Mouse (Mus musculus) hindlimb bud, embryonic 11.5 days (tissue): ENCODE results near the gene Rassf5.
"Not testable (repeated sequence)": the region's sequence is repeated elsewhere in the genome, so short reads cannot be mapped to it uniquely, and the experiment has no call there.

Experiments
- DNase-seq: peaks from one replicate; pipeline ENCODE4 v3.0.0-alpha.2; 2012; ENCODE audit warnings: low read depth, low spot score; ENCODE audit errors: extremely low spot score

Gene Rassf5

DNA sequence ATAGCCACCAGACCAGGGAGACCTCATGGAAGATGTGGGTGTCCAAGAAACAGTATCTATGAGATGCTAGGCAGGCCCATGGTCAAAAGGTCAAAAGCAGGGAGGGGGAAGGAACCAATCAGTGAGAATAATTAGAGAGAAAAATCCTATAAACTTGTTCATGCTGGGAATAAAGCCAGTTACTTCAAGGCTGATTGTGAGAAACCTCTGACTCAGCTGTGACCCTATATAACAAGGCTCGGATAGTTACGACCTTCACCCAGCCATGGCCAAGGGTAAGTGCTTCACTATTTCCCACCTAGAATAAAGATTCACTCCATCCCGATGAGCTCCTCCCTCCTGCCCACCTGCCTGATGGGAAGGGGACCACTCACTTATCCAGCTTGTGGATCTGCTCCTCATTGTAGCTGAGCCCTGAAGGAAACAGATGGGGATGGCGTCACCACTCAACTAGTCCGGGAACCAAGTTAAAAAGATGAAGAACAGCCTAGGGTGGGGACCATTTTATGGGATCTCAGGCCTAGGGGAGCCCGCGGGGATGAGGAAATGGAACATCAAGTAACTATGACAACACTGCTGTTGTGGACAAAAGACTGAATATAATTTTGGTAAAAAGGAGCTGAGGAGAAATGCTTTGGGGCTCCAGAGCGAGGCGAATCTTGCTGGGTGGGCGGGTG, 14.7 kb upstream of the Rassf5 start:
- DNase-seq: no peak

DNA sequence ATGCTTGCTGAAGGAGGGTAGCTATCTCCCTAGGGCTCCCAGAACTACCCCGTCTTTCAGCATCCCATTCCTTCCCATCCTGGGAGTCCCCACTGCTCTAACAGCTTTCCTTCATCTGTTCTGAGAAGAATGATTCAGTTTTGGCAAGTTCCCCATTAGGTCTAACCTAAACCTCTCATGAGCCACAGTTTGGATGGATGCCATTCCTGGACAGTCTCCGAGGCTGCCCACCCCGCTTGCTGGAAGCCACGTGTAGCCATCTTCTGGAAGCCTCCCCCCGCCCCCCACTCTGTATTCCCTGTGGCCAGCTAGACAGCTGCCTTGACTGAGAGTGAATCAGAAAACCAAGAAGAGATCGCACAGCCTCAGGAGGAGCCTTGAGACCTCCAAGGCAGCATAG, 12.2 kb upstream of the Rassf5 start:
- no peak for DNase-seq

DNA sequence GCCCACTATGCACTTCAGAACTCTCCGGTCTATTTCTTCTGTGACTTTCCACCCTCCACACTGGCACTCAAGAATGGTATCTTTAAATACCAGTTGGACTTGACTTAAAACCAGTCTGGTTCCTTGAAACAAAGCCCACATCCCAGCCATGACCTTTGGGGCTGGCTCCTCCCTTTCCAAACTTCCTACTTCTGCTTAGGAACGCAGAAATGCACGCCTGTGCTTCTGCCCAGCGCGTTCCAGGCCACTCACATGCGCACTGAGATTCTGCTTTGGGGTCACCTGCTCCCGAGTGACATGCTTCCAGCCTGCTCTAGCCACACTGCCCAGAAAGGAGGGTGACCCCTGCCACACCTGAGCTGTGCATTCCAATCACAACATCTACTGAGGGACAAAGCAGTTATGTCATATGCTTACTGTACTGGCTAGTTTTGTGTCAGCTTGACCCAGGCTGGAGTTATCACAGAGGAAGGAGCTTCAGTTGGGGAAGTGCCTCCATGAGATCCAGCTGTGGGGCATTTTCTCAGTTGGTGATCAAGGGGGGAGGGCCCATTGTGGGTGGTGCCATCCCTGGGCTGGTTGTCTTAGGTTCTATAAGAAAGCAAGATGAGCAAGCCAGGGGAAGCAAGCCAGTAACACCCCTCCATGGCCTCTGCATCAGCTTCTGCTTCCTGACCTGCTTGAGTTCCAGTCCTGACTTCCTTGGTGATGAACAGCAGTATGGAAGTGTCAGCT, 7.6 kb upstream of the Rassf5 start:
- not testable (repeated sequence) for DNase-seq

DNA sequence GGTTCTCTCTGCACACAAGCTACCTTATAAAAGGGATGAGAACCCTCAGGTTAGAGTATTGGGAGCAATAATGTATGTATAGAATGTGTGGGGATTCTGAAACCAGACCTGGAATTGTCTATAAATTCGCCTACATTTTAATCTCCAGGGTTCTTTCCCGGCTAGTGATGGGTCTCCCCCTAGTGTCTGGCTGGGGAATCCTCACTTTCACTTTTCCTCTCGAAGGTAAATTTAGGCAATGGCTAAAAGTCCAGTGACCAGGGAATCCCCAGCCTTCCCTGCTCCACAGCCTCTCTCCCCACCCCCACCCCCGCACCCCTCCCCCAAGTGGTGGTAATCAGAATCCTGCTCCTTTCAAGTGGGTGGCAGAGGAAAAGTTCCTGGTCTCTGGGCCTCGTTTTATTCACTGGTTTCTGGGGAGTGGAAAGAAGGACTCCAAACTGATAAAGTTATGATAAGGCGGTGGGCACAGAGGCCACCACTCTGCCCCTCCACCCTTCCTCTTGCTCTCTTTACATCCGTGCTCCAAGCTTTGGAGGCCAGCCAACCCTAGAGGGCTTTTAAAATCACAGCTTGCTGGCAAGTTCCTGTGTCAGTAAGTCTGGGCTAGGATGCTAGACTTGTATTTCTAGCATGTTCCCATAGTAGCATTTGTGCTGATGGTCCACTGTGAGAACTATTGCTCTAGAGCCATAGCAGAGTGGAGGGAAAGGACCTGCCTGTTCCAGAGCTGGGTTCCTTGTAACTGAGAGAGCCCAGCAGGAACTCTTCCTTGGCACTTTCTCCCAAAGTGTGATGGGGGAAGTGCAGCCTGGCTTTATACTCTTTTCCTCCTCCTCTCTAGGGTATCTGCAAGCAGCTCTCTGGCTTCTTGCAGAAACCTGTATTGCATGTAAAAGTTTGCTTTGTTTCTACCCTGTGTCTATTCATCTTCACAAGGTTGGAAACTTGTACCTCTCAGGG, 1.7 kb upstream of the Rassf5 start:
- peak; percentile 12 for DNase-seq

DNA sequence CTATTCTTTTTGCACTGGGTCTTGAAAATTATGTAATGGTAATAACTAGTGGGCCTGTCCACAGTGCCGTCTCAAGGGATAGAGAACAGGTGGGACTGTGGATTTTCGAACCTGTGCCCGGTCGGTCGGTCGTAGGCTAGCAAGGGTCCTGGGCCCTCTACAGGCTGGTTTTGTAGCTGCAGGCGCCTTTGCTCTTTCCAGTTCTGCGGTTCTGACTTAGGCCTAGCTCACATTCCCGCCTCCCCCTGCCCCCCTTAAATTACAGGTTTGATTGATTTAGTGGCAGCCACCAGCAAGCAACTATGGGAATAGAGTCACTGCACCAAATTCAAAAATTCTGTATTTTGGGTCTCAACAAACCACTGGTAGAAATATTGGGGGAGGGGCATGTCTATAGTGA, 868 bp upstream of the Rassf5 start:
- DNase-seq: no peak

DNA sequence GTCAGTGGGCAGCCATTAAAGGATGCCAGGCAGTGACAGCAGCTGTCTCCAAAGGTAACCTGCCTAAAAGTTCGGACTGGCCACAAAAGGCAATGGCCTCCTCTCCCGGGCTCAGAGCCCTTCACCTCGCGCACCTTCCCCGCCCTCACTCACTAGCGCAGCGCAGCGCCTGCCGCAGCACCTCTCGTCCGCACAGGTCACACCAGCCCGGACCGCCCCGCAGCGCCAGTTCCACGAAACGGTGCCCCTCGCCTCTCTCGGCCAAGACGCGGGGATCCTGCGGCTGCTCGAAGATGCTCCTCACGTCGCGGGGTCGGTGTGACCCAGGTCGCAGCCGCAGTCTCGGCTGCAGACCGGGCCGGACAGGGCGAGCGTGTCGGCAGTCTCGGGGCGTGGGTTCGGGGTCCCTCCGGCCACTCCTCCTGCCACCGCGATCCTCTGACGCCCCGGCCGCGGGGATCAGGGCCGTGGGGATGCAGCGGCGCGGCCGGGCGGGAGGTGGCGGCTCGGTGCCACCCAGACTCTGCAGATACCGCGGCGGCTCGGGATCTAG, 446 bp downstream of the Rassf5 start:
- DNase-seq: no peak

DNA sequence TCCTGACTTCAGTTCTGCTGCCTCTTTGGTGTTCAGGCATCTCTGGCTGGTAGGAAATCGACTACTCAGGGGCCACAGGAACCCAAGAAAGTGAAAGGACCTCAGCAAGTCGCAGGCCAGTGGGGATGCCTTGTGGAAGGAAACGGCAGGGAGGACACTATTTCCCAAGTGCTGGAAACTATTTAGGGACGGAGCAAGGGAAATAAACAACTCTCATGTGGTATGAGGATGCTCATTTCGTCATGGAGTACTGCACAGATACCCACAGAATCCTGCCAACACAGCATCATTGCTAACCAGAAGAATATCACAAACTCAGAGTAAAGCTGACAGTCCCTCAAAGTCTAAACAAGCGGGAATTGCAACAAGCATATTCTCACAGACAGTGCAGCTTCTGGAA, 2.1 kb downstream of the Rassf5 start:
- DNase-seq: no peak

DNA sequence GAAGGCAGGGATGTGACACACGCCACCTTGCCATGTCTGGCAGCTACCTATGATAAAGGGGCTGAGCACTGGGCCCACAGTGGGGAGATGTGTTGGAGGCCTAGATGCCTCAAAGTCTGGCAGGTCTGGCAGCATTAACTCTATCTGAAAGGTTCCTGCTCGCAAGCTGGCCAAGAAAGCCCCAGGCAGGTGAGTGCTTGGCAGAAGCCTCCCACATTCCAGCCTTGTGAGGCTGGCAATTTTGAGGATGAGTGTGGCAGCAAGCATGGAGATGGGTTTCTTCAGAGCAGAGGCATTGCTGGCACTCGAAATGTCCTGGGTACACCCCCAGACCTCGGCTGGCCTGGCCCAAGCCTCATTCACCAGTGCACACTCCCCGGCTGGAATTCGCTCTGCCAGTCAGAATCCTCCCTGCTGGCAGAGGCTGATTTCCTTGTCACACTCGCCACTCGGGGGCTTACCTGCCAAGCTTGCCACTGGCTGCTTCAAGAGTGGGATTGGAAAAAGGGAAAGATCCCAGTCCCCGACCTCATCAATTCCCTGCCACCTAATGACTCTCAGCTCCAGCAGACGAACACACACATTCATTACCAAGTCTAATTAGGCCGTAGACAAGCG, 5.4 kb downstream of the Rassf5 start:
- DNase-seq: no peak

DNA sequence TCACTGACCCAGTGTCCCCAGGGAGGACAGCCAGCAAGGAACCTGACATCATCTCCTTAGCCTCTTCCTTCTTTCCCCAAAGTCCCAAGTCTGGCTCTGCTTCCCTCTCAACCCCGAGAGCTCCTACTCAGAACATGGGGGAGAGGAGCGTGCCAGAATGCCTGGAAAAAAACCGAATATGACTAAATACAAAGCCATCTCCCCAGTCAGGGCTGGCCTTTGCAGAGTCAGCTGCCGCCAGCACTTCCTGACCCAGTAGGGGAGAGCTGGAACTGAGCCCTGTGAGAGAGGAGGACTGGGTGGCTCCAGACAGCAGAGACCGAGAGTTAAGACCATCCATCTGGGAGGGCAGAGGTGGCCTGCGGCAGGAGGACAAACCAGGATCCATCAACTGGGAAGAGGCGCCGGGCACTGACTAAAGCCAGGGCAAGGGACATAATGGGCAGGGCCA, 6.1 kb downstream of the Rassf5 start:
- no peak for DNase-seq

DNA sequence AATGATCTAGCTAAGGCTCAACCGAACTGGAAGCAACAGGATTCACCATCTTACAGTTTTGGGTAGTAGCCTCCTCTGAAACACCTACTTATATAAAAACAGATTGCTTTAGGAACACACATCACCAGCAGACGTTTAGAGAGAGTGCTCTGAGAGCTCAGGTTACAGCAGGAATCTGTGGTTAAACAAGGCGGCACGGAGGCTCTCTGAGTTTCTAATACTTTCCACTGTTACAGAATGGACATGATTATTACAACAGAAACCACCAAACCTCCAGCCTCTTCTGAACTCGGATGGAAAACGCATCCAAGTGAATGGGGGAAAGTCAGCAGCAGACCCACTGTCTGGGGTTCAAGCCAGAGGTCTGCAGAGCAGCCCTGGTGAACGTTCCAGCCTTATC, 9.0 kb downstream of the Rassf5 start:
- DNase-seq: no peak

DNA sequence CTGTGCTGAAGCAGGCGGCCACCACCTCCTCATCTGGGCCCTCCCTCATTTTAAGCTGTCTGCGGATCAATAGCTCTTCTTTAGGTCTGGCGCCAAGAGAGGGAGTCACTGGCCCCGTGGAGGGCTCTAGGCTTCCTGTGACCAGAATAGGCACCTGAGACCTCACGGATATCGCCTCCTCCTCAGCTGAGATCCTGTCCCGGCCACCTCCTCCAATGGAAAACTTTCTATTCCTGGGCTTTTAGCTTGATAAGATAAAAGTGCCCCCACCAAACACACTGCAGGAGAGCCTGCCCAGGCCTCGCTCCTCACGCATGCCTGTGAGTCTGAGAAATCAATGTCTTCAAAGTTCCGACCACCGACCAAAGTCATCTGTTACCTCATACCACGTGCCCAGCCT, 11.5 kb downstream of the Rassf5 start:
- no peak for DNase-seq

DNA sequence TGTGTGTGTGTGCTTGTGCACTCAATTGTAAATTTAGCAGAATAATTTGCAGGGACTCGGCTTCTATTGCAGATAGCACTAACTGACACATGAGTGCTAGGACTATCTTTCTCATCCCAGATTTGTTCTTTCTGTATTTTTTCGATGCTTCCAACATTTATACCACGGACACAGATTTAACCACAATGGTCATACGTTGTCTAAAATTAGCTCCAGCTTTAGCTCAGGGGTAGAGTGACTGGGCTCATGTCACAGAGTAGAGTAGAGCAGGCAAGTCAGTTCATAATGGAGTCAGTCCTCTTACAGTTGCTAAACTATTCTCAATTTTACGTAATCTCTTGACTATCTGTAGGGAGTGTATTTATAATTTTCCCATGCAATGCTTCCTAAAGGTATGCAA, 16.4 kb downstream of the Rassf5 start:
- no peak for DNase-seq

DNA sequence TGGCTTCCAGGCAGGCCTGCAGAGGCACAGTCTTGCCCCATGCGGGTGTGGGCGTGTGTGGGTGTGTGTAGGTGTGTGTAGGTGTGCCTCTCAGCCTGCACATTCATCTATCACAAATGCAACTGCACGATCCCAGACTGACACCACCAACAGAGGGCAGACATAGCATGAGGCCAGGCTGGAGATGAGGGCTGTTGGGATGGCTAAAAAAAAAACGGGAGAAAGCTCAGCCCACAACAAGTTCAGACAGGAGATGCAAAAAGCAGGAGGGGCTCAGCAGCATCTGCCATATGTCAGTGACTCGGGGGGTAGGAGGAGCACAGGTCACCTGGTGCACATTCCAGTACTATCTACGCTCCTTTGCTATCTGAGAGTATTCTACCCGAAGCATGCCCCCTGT, 16.8 kb downstream of the Rassf5 start:
- DNase-seq: no peak

DNA sequence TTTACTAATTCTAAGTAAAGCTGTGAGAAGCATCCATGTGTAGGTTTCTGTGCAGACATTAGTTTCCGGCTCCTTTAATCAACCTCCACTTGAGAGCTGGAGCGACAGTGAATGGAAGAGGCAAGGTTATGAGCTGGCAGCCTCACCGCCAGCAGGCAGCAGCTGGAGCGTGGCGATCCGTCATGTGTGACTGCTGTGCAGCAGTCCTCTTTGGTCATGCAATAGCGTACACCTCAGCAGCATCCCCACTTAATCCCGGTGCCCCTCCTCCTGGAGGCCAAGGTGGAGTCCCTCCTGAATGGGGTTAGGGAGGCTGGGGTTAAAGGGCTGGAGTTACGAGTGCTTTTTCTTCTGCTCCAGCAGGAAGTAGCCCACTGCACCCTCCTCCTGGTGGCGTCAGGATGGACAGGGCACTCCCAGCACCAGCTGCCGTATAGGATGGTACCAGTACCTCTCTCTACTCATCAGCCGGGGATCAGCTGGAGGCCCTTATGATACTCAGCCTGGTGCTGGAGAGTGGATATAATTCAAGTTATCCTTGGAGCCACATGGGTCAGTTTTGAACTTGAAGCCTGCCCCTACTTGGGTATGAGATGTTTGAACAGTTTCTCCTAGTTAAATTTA, 20.1 kb downstream of the Rassf5 start:
- DNase-seq: no peak

DNA sequence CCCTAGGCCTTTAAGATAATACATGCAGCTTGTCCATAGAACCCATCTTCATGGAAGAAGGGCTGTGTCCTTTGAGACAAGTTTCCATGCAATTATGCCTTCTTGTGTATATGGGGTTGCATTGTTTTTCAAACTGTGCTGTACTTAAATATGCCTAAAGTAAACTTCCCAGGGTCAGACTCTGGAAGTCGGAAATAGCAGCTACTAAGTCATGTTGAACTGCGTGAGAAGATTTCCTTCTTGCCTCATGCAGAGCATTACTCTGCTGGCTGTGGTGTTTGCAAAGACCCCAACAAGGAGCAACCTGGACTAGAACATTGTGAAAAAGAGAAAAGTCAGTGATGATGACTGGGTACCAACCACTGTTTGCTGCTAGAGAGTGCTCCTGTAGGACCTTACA, 21.7 kb downstream of the Rassf5 start:
- DNase-seq: no peak

DNA sequence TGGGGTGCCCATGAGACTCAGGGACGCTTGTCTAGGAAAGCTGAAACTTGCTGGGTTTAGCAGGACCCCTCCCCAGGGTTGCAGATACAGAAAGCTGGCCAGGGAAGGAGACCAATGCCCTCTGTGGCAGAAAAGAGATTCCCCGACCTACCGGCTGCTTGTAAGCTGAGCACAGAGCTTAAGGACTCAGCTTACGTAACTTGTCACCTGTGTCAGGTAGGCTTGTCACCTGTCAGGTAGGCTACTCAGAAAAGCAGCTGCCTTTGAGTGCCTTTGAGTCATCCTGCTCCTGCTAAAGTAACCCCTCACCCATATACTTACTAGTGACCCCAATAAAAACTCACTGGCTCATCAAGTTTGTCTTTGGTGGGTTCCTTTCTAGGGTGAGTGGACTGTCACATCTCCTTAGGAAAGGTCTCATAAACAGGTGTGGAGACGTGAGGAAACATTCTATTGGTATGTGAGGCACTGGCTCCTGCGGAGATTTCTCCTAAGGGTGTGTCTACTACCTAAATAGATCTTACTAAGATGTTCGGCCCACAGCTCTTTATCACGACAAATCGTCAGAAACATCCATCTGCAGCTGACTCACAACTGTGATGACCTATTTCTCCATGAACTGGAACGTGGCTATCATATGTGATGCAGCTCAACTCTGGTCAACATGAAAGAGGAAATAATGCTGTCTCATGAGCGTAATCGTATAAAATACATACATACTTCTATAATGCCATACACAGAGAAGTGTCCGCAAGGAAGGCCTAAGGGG, 23.1 kb downstream of the Rassf5 start:
- no peak for DNase-seq

DNA sequence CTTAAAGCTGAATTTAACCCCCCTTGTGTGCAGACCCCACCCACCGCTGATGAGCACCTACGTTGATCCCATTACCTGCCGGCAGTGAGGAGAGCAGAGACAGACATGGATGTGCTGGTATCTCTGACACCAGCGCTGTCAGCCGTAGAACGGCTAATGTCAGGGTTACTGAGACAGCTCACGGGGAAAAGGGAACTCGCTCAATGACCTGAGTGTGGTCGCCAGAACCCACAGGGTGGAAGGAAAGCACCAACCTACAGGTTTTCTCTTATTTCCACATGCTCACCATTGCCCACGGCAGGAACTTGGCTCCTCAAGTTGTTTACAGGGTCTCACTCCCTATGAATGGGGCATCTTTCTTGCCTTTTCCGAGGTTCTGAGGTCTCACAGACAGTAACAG, 26.1 kb downstream of the Rassf5 start:
- no peak for DNase-seq

DNA sequence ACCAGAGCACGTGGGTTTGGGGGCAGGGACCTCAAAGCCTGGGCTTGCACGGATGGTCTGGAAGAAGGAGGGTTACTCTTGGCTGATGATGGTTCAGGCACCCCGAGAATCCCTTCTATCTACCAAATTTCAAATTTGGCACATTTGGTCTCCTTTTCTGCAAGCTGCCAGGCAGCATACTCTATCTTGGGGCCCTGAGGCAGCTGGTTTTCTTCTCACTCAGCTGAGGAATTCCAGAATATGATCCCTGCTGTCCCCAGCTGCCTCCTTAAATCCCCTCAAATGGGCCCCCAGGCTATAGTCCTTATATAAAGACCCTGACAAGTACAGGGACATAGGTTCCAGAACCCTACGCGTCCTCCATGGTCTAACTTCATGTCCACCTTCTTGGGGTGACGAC, 31.7 kb downstream of the Rassf5 start:
- DNase-seq: no peak

DNA sequence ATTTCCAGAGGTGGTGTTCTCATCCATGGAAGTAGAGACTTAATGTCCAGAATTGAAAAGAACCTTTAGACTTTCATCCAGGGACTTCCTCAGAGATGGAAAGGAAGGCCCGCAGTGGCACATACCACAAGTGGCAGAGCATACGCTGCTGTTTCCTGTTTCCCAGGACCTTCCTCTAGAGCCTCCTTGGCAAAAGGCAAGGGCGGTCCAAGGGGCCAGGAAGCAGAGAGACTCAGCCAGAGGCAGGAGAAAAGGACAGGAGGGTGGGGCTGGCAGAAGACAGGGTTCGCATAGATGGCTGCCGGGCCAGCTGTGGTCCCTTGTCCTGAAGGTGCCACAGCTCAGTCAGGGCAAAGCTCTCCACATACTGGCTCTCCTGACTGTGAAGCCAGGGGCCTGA, 32.1 kb downstream of the Rassf5 start:
- DNase-seq: no peak

DNA sequence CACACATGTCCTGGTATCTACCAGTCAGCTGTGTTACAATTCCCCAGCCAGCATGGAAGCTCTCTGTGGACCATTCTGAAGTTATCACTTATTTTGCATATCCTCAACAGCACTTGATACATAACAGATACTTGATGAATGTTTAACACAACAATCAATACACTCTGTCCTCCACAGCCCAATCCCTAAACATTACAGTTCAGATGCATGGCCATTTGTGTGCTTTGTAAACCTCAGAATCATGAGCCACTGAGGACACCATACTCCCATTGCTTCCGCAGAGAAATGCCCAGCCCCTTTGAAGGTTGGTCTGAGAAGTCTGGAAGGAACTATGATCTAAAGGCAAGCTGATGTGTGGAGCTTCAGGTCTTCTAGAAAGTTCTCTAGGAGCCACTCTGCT, 33.4 kb downstream of the Rassf5 start:
- no peak for DNase-seq
